Mouse (Mus musculus): ENCODE data around the gene Pitpnm2.

DNA sequence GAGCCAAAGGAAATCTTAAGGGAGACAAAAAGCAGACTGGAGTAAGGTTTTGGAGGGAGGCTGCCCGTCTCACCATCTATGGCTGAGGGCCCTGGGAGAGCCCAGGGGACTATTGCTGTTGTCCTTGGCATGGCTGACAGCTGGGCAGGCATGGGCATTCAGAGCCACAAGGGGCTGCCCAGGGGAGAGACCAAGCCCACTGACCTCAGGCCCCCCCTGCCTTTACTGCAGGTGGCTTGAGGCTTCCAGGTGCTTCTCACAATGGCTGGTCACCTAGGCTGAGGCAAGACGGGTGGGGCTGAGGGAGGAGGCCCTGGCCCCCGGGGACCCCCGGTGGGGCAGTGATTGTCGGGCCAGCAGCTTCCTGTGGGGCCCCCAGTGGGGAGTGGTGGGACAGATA is 130.4 kb downstream of the Pitpnm2 start:
- TF ChIP-seq POLR2A (IDR thresholded peaks at IDR 0.05; ENCODE audit: extremely low read depth, insufficient read depth, low read length) (no peak), CTCF (IDR thresholded peaks at IDR 0.05; ENCODE audit: extremely low read depth, insufficient read depth, low read length) (no peak)

Measured in cortical plate, adult 2 months (tissue).